Mouse (Mus musculus) splenic B cell, adult 2 months (primary cell): Measurements from ENCODE around the gene Tmem140.
A peak's percentile ranks its signal among the peaks of the same experiment; 100 is the strongest.

ENCODE experiments used
- DNase-seq: peaks from one replicate; pipeline ENCODE4 v3.0.0-alpha.2; 2011; ENCODE audit warnings: low read depth, low spot score
- H3K27me3 ChIP-seq: 2 replicates; pipeline ENCODE4 v1.6.1; 2012; ENCODE audit warnings: mild to moderate bottlenecking, low read length, moderate library complexity, mixed read lengths; ENCODE audit not compliant: control insufficient read depth, poor library complexity, insufficient read depth, severe bottlenecking
- H3K36me3 ChIP-seq: 2 replicates; pipeline ENCODE4 v1.6.1; 2012; ENCODE audit warnings: mild to moderate bottlenecking, low read length, moderate library complexity, mixed read lengths; ENCODE audit not compliant: control insufficient read depth, poor library complexity, insufficient read depth, severe bottlenecking

The Tmem140 gene

DNA sequence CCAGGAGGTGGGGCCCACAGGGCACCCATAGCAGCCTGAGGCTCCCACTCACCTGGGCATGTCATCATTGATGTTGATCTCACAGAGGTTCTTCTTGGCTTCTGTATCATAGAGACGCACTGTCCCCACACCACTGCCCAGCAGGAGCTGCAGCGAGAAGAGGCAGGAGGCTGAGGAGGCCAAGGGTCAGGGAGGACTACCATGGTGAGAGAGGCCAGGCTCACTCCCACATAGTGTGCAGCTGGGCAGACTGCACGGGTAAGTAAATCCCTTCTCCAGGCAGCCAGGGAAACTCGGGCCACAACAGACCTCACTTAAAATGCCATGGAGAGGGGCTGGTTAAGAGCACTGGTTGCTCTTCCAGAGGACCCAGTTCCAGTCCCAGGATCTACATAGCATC, 26.2 kb downstream of the Tmem140 start:
- H3K27me3 ChIP-seq: no peaks in the 10 kb centered on the region
- peaks cover 8% of the 10 kb centered on the region for H3K36me3 ChIP-seq
- DNase-seq: no peak

GRCm38 (mm10) chr6:34895569-34895968, 32.6 kb downstream of the Tmem140 start:
- H3K27me3 ChIP-seq: no peaks in the 10 kb centered on the region
- no peak for DNase-seq
- peaks cover 4% of the 10 kb centered on the region for H3K36me3 ChIP-seq

- H3K36me3 ChIP-seq: peaks cover 4% of the 10 kb centered on the region
- no peak for DNase-seq
- no peaks in the 10 kb centered on the region for H3K27me3 ChIP-seq
Measured at GRCm38 (mm10) chr6:34896168-34896780, 33.3 kb downstream of the Tmem140 start.

- DNase-seq: no peak
- Histone ChIP-seq H3K36me3 (peaks cover 4% of the 10 kb centered on the region), H3K27me3 (no peaks in the 10 kb centered on the region)
Measured at GRCm38 (mm10) chr6:34899127-34899526, 36.2 kb downstream of the Tmem140 start.

- no peak for DNase-seq
- H3K27me3 ChIP-seq: no peaks in the 10 kb centered on the region
- H3K36me3 ChIP-seq: no peaks in the 10 kb centered on the region; the same call in 1 of the 2 replicates
Measured at GRCm38 (mm10) chr6:34900990-34901389, 38.0 kb downstream of the Tmem140 start.

- peak; percentile 84 for DNase-seq
Measured at GRCm38 (mm10) chr6:34901911-34902444, 39.0 kb downstream of the Tmem140 start.

DNA sequence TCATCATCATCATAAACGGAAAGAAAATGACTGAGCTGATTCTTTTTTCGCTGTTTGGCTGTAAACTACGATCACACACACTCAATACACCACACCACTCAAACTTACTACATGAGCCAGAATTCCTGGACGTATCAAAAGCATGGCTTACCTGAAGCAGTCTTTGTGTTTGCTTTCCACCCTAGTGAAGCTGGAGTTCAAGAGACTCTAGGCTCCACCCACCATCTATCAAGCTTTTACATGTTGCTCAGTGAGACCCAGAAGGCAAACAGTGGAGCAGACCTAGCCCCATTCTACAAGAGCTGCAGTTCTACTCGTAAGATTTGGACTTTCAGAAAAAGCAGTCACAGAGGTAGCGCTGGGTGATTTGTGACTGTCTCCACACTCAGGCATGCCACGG, 39.6 kb downstream of the Tmem140 start:
- DNase-seq: peak; percentile 20

More at GRCm38 (mm10) chr6:34901911-34902444, 39.0 kb downstream of the Tmem140 start:
- H3K36me3 ChIP-seq: no peaks in the 10 kb centered on the region
- no peaks in the 10 kb centered on the region for H3K27me3 ChIP-seq

DNA sequence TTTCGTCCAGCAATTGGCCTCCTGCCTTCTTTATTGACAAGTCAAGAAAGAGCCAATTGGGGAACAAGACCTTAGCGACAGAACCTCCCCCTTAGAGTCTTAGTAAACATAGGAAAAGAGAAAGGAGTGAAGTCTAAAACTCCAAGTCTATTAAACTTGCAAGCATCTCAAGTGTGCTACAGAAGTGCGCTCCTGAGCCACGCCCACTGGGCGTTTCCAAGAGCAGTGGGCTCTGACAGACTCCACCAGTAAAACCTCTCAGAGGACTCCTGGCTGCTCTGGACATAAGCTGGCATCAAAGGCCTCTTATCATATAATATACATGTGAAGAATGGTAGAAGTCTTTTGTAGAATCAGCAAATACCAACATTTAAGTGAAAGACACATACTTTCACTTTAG, 40.5 kb downstream of the Tmem140 start:
- DNase-seq: no peak
- no peaks in the 10 kb centered on the region for H3K27me3 ChIP-seq
- peaks cover 3% of the 10 kb centered on the region for H3K36me3 ChIP-seq

More for the DNA sequence above, 39.6 kb downstream of the Tmem140 start:
- H3K36me3 ChIP-seq: no peaks in the 10 kb centered on the region
- H3K27me3 ChIP-seq: no peaks in the 10 kb centered on the region

DNA sequence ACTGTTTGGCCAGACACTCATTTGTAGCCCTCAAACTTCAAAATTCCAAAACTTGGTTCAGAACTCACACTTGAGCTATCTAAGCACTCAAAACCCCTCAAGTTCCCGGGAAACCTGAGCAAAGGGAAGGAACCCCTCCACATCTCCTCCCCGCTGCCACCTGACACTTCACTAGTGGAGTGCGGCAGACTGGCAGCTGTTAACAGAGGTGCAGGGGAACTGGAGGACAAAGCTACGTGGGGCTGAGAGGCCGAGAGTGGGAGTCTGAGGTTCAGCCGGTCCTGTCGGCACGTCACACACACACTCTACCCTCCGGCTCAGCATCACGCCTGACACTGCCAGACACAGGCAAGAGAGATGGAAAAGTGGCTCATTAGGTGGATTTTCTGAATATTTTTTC, 40.9 kb downstream of the Tmem140 start:
- H3K27me3 ChIP-seq: no peaks in the 10 kb centered on the region
- H3K36me3 ChIP-seq: peaks cover 3% of the 10 kb centered on the region
- DNase-seq: no peak

- DNase-seq: no peak
- no peaks in the 10 kb centered on the region for H3K27me3 ChIP-seq
- peaks cover 3% of the 10 kb centered on the region for H3K36me3 ChIP-seq
Measured at GRCm38 (mm10) chr6:34904361-34904760, 41.4 kb downstream of the Tmem140 start.

- H3K27me3 ChIP-seq: no peaks in the 10 kb centered on the region
- DNase-seq: no peak
- H3K36me3 ChIP-seq: peaks cover 3% of the 10 kb centered on the region
Measured at GRCm38 (mm10) chr6:34906125-34906524, 43.2 kb downstream of the Tmem140 start.

GRCm38 (mm10) chr6:34906661-34907060, 43.7 kb downstream of the Tmem140 start:
- H3K27me3 ChIP-seq: no peaks in the 10 kb centered on the region
- H3K36me3 ChIP-seq: peaks cover 3% of the 10 kb centered on the region
- DNase-seq: no peak

- no peak for DNase-seq
- Histone ChIP-seq H3K36me3 (peaks cover 3% of the 10 kb centered on the region), H3K27me3 (no peaks in the 10 kb centered on the region)
Measured at GRCm38 (mm10) chr6:34907121-34907614, 44.2 kb downstream of the Tmem140 start.

DNA sequence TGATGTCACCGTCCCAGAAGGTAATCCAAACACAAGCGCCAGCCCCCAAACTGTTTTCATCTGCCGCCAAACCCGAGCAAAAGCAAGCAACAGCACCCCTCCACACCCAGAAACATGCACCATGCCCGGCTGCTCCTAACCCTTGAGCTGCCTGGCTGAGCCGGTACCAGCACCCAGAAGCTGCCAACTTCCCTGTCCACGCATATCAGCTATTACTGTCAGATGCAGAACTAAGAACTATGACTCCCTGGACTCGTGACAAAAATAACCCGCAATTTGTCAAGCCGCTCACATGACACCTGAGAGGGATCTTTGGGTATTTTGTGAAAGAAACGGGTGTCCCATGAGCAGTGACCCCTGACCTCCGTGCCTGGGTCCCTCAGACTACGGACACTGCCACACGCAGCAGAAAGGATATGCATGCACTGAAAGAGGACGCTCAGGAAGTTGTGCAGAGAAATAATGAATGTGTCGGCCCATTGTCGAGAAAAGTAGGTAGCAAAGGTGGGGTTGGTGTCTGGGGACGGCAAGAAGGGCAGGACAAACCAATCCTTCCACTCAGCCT, 44.8 kb downstream of the Tmem140 start:
- DNase-seq: no peak
- Histone ChIP-seq H3K36me3 (peaks cover 3% of the 10 kb centered on the region), H3K27me3 (no peaks in the 10 kb centered on the region)

- peaks cover 3% of the 10 kb centered on the region for H3K36me3 ChIP-seq
- H3K27me3 ChIP-seq: no peaks in the 10 kb centered on the region
- no peak for DNase-seq
Measured at GRCm38 (mm10) chr6:34909631-34910345, 46.8 kb downstream of the Tmem140 start.
